ENCODE assay signal across 8 mouse cellular contexts in the genomic region with DNA sequence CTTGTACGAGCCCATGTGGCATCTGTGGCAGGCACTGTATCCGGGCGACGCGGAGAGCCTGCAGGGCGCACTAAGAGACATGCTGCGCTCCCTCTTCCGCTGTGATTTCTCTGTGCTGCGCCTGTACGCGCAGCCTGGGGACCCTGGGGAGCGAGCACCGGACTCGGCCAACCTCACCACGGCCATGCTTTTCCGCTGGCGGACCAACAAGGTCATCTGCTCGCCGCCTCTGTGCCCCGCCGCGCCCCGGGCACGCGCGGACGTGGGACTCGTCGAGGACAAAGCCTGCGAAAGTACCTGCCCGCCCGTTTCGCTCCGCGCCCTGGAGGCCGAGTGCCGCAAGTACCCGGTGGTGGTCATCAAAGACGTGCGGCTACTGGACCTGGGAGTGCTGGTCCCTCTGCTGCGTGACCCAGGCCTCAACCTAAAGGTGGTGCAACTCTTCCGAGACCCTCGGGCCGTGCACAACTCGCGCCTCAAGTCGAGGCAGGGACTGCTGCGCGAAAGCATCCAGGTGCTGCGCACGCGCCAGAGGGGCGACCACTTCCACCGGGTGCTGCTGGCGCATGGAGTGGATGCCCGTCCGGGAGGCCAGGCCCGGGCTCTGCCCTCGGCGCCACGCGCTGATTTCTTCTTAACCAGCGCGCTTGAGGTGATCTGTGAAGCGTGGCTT. TPM values are rescaled to one million over a fixed set of nuclear protein-coding genes. Genes with fewer than 3 reads are reported as not detected.
DNase-seq lines count a peak whose midpoint lies in the region; ATAC-seq and TF ChIP-seq lines count a peak whose summit lies in the region.

No protein-coding gene starts in this region.

- H3K36me3 ChIP-seq in ES-Bruce4 (ENCODE audit: control insufficient read depth, insufficient read depth, low read length, poor library complexity, severe bottlenecking), result no peaks in the 10 kb centered on the region
- H3K36me3 ChIP-seq in heart, embryonic 15.5 days, result no peaks in the 10 kb centered on the region
- H3K36me3 ChIP-seq in limb, embryonic 10.5 days, result no peaks in the 10 kb centered on the region
- H3K36me3 ChIP-seq in midbrain, embryonic 14.5 days (ENCODE audit: control insufficient read depth, insufficient read depth, low read length), result no peaks in the 10 kb centered on the region

- TF ChIP-seq CTCF in ES-Bruce4 (IDR thresholded peaks at IDR 0.05; ENCODE audit: low read depth, low read length), result no peak

- peak; percentile 3 for DNase-seq in cerebellum, adult 11 months
- DNase-seq in cerebellum, adult 8-10 months, result no peak
- peak; percentile 29 for DNase-seq in embryo, embryonic 11 days
- DNase-seq in limb, embryonic 10.5 days (ENCODE audit: low spot score), result peak; percentile 46
- peak; percentile 39 for DNase-seq in midbrain, embryonic 14.5 days

- no peaks in the 10 kb centered on the region for H3K9me3 ChIP-seq in ES-Bruce4 (replicated peaks; ENCODE audit: control insufficient read depth, insufficient read depth, low read length, poor library complexity, severe bottlenecking)
- H3K9me3 ChIP-seq in heart, embryonic 15.5 days (replicated peaks), result no peaks in the 10 kb centered on the region
- no peaks in the 10 kb centered on the region for H3K9me3 ChIP-seq in limb, embryonic 10.5 days (replicated peaks)
- H3K9me3 ChIP-seq in midbrain, embryonic 14.5 days (ENCODE audit: control insufficient read depth, low read length), result no peaks in the 10 kb centered on the region

- peak; percentile 8; the same call in 1 of the 2 replicates for ATAC-seq in heart, embryonic 15.5 days (replicated peaks; ENCODE audit: insufficient number of reproducible peaks, insufficient read depth, low FRiP score, low read depth)
- ATAC-seq in midbrain, embryonic 14.5 days (ENCODE audit: low FRiP score, low TSS enrichment), result peak; percentile 56
- ATAC-seq in erythroblast, adult 5-6 weeks (replicated peaks; ENCODE audit: low FRiP score, poor library complexity, severe bottlenecking), result no peak

- no peak for TF ChIP-seq POLR2A in ES-Bruce4 (IDR thresholded peaks at IDR 0.05; ENCODE audit: insufficient read depth, low read length)

- H3K9ac ChIP-seq in ES-Bruce4 (ENCODE audit: low read depth, poor library complexity, severe bottlenecking), result peak overlapping the region; percentile 43; the same call in 1 of the 2 replicates
- H3K9ac ChIP-seq in heart, embryonic 15.5 days, result peak overlapping the region; percentile 40
- peak overlapping the region; percentile 26; the same call in 1 of the 2 replicates for H3K9ac ChIP-seq in midbrain, embryonic 14.5 days (replicated peaks; ENCODE audit: low read length)

- H3K4me2 ChIP-seq in heart, embryonic 15.5 days, result peak overlapping the region; percentile 86
- peak overlapping the region; percentile 64 for H3K4me2 ChIP-seq in midbrain, embryonic 14.5 days (ENCODE audit: low read length)

- no peak overlapping the region for H3K27ac ChIP-seq in ES-Bruce4 (ENCODE audit: insufficient read depth, low read length)
- H3K27ac ChIP-seq in heart, embryonic 15.5 days, result no peak overlapping the region
- 0 out of 2 replicates have a peak overlapping the region, but pooled peaks have one; percentile 12 for H3K27ac ChIP-seq in limb, embryonic 10.5 days
- no peak overlapping the region for H3K27ac ChIP-seq in midbrain, embryonic 14.5 days (replicated peaks; ENCODE audit: low read depth, low read length)

- peak overlapping the region; percentile 68 for H3K4me3 ChIP-seq in ES-Bruce4 (ENCODE audit: low read depth, low read length)
- H3K4me3 ChIP-seq in heart, embryonic 15.5 days, result peak overlapping the region; percentile 58
- H3K4me3 ChIP-seq in limb, embryonic 10.5 days, result peak overlapping the region; percentile 52
- H3K4me3 ChIP-seq in midbrain, embryonic 14.5 days (replicated peaks; ENCODE audit: low read depth, low read length), result peak overlapping the region; percentile 42

- 0 out of 2 replicates have a peak, but pooled peaks cover 2% of the 10 kb centered on the region for H3K27me3 ChIP-seq in ES-Bruce4 (ENCODE audit: control insufficient read depth, insufficient read depth, low read length, poor library complexity, severe bottlenecking)
- H3K27me3 ChIP-seq in heart, embryonic 15.5 days, result 0 out of 2 replicates have a peak, but pooled peaks cover 3% of the 10 kb centered on the region
- peaks cover 21% of the 10 kb centered on the region for H3K27me3 ChIP-seq in limb, embryonic 10.5 days (ENCODE audit: low read depth, poor library complexity, severe bottlenecking)
- no peaks in the 10 kb centered on the region for H3K27me3 ChIP-seq in midbrain, embryonic 14.5 days (ENCODE audit: control insufficient read depth, insufficient read depth, low read length)

- whole genome bisulfite sequencing in heart, embryonic 15.5 days, result 11% methylated on average over 59 of the region's 65 CpGs
- 16% methylated on average over 65 of the region's 65 CpGs for WGBS in limb, embryonic 10.5 days
- 24% methylated on average over 65 of the region's 65 CpGs for WGBS in midbrain, embryonic 14.5 days

- TF ChIP-seq EP300 in ES-Bruce4 (IDR thresholded peaks at IDR 0.05; ENCODE audit: insufficient read depth, low read depth, low read length), result no peak

- H3K4me1 ChIP-seq in ES-Bruce4 (ENCODE audit: control insufficient read depth, insufficient read depth, low read length), result no peaks in the 10 kb centered on the region
- no peaks in the 10 kb centered on the region; the same call in 1 of the 2 replicates for H3K4me1 ChIP-seq in heart, embryonic 15.5 days (replicated peaks)
- no peaks in the 10 kb centered on the region for H3K4me1 ChIP-seq in limb, embryonic 10.5 days
- H3K4me1 ChIP-seq in midbrain, embryonic 14.5 days (ENCODE audit: control insufficient read depth, insufficient read depth, low read length), result no peaks in the 10 kb centered on the region

RNA-seq across cellular contexts. Expression of gene Chst7, which starts 0.9 kb away (rescaled TPM):
- 0.50 and 0.99 TPM in 2 replicates for polyA plus RNA-seq in ES-Bruce4 (2011; ENCODE audit: insufficient read depth, insufficient read length, low read depth, missing spikeins)
- 5.9 and 6.2 TPM in 2 replicates for polyA plus RNA-seq in heart, embryonic 15.5 days (2015; fragmentation: Nextera tagmentation; extraction: Ambion mirVana)
- polyA plus RNA-seq in limb, embryonic 10.5 days (2016; fragmentation: Nextera tagmentation; extraction: Ambion mirVana), result 2.2 and 2.5 TPM in 2 replicates
- 4.7 and 5.7 TPM in 2 replicates for polyA plus RNA-seq in midbrain, embryonic 14.5 days (2014; fragmentation: Nextera tagmentation; extraction: Ambion mirVana)
- not detected in 2 replicates for total RNA-seq in erythroblast, adult 5-6 weeks (2015; ENCODE audit: low replicate concordance)
- total RNA-seq in erythroblast, adult 5-6 weeks (2017; ENCODE audit: low replicate concordance), result not detected in 2 replicates
